In the genomic region with DNA sequence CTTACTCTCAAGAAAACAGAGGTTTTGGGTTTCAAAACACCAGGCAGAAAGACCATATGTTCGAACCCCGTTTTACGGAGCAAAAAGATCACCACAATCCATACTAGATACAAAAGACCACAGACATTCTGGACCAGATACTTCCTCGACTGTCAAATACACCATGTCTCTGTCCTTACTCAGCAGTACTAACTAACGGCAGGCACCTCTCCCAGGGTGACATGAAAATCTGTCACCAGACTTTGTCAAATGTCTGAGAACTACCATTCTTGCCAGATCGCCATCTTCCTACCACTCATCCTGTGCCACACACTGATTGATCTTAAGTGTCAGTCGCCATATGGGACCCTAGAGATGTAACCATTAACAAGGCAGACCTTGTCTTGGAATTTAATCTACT, we compare ENCODE assay signal across 8 mouse cellular contexts. TPM values are rescaled to one million over a fixed set of nuclear protein-coding genes. Genes with fewer than 3 reads are reported as not detected.
A peak's percentile ranks its signal among the peaks of the same experiment; 100 is the strongest.
DNase-seq lines count a peak whose midpoint lies in the region; ATAC-seq lines count a peak whose summit lies in the region.

No protein-coding gene starts in this region.

- peaks cover 25% of the 10 kb centered on the region for H3K4me1 ChIP-seq in lung, embryonic 16.5 days (replicated peaks; ENCODE audit: control insufficient read depth, insufficient read depth, low read length)
- peaks cover 27% of the 10 kb centered on the region for H3K4me1 ChIP-seq in embryonic facial prominence, embryonic 13.5 days
- H3K4me1 ChIP-seq in limb, embryonic 11.5 days (ENCODE audit: control insufficient read depth, insufficient read depth, low read length), result 0 out of 2 replicates have a peak, but pooled peaks cover 5% of the 10 kb centered on the region

- H3K9ac ChIP-seq in lung, embryonic 16.5 days (ENCODE audit: low read length), result peak overlapping the region; percentile 93
- H3K9ac ChIP-seq in embryonic facial prominence, embryonic 13.5 days, result peak overlapping the region; percentile 93
- H3K9ac ChIP-seq in limb, embryonic 11.5 days (ENCODE audit: low read length), result peak overlapping the region; percentile 96

- WGBS in lung, embryonic 16.5 days, result under 1% methylated on average over 7 of the region's 7 CpGs
- WGBS in embryonic facial prominence, embryonic 13.5 days, result 1% methylated on average over 7 of the region's 7 CpGs
- 1% methylated on average over 7 of the region's 7 CpGs for WGBS in limb, embryonic 11.5 days

- no peaks in the 10 kb centered on the region for H3K9me3 ChIP-seq in lung, embryonic 16.5 days (ENCODE audit: control insufficient read depth, low read length)
- no peaks in the 10 kb centered on the region for H3K9me3 ChIP-seq in embryonic facial prominence, embryonic 13.5 days
- H3K9me3 ChIP-seq in limb, embryonic 11.5 days (ENCODE audit: control insufficient read depth, low read length), result no peaks in the 10 kb centered on the region

- no peak for DNase-seq in lung, postnatal 36 days
- no peak for DNase-seq in limb, embryonic 11.5 days (ENCODE audit: low spot score)
- peak; percentile 26 for DNase-seq in retina, postnatal 1 day
- DNase-seq in ovary, postnatal 14 days (ENCODE audit: low spot score), result no peak
- no peak for DNase-seq in Muller cell, postnatal 12 days (ENCODE audit: inconsistent ontology term)

- H3K4me2 ChIP-seq in lung, embryonic 16.5 days (ENCODE audit: low read depth, low read length), result peak overlapping the region; percentile 62
- peak overlapping the region; percentile 80 for H3K4me2 ChIP-seq in embryonic facial prominence, embryonic 13.5 days
- peak overlapping the region; percentile 47 for H3K4me2 ChIP-seq in limb, embryonic 11.5 days (ENCODE audit: low read depth, severe bottlenecking)

- H3K4me3 ChIP-seq in lung, embryonic 16.5 days (ENCODE audit: low read length), result peak overlapping the region; percentile 91
- peak overlapping the region; percentile 91 for H3K4me3 ChIP-seq in embryonic facial prominence, embryonic 13.5 days
- peak overlapping the region; percentile 98 for H3K4me3 ChIP-seq in limb, embryonic 11.5 days (ENCODE audit: low read depth, low read length)

- H3K36me3 ChIP-seq in lung, embryonic 16.5 days (ENCODE audit: control insufficient read depth, insufficient read depth, low read length), result no peaks in the 10 kb centered on the region; the same call in 1 of the 2 replicates
- H3K36me3 ChIP-seq in embryonic facial prominence, embryonic 13.5 days, result peaks cover 6% of the 10 kb centered on the region; the same call in 1 of the 2 replicates
- H3K36me3 ChIP-seq in limb, embryonic 11.5 days (ENCODE audit: control insufficient read depth, insufficient read depth, low read length), result peaks cover 10% of the 10 kb centered on the region; the same call in 1 of the 2 replicates

- ATAC-seq in lung, embryonic 16.5 days (ENCODE audit: low read depth), result no peak
- no peak for ATAC-seq in embryonic facial prominence, embryonic 13.5 days (ENCODE audit: insufficient number of reproducible peaks, insufficient read depth, low FRiP score, low TSS enrichment, low read depth)
- no peak for ATAC-seq in limb, embryonic 11.5 days (ENCODE audit: insufficient number of reproducible peaks, low FRiP score, low TSS enrichment, low read depth)
- no peak for ATAC-seq in erythroid progenitor cell, adult 5-6 weeks (replicated peaks; ENCODE audit: low FRiP score, poor library complexity, severe bottlenecking)

- no peaks in the 10 kb centered on the region for H3K27me3 ChIP-seq in lung, embryonic 16.5 days (ENCODE audit: control insufficient read depth, insufficient read depth, low read depth, low read length)
- no peaks in the 10 kb centered on the region for H3K27me3 ChIP-seq in embryonic facial prominence, embryonic 13.5 days
- no peaks in the 10 kb centered on the region for H3K27me3 ChIP-seq in limb, embryonic 11.5 days (ENCODE audit: control insufficient read depth, insufficient read depth, low read length)

- peak overlapping the region; percentile 81; the same call in 1 of the 2 replicates for H3K27ac ChIP-seq in lung, embryonic 16.5 days (ENCODE audit: low read length)
- H3K27ac ChIP-seq in embryonic facial prominence, embryonic 13.5 days, result no peak overlapping the region
- no peak overlapping the region for H3K27ac ChIP-seq in limb, embryonic 11.5 days (replicated peaks; ENCODE audit: low read depth, low read length)

RNA-seq across cellular contexts. Expression of a gene that starts 1.0 kb away (rescaled TPM):
- 43.7 and 44.3 TPM in 2 replicates for polyA plus RNA-seq in lung, embryonic 16.5 days (2015; fragmentation: Nextera tagmentation; extraction: Ambion mirVana)
- 47.3 and 48.4 TPM in 2 replicates for polyA plus RNA-seq in embryonic facial prominence, embryonic 13.5 days (2015; fragmentation: Nextera tagmentation; extraction: Ambion mirVana)
- polyA plus RNA-seq in limb, embryonic 11.5 days (2014; fragmentation: Nextera tagmentation; extraction: Ambion mirVana), result 57.4 and 63.6 TPM in 2 replicates
- total RNA-seq in erythroid progenitor cell, adult 5-6 weeks (2015; ENCODE audit: low replicate concordance), result 3,888 and 3,969 TPM in 2 replicates
- 4,642 and 5,347 TPM in 2 replicates for total RNA-seq in erythroid progenitor cell, adult 5-6 weeks (2017; ENCODE audit: low replicate concordance)
